Mouse (Mus musculus): ENCODE results near the gene Il2rg.
A peak's percentile ranks its signal among the peaks of the same experiment; 100 is the strongest.

The Il2rg gene

DNA sequence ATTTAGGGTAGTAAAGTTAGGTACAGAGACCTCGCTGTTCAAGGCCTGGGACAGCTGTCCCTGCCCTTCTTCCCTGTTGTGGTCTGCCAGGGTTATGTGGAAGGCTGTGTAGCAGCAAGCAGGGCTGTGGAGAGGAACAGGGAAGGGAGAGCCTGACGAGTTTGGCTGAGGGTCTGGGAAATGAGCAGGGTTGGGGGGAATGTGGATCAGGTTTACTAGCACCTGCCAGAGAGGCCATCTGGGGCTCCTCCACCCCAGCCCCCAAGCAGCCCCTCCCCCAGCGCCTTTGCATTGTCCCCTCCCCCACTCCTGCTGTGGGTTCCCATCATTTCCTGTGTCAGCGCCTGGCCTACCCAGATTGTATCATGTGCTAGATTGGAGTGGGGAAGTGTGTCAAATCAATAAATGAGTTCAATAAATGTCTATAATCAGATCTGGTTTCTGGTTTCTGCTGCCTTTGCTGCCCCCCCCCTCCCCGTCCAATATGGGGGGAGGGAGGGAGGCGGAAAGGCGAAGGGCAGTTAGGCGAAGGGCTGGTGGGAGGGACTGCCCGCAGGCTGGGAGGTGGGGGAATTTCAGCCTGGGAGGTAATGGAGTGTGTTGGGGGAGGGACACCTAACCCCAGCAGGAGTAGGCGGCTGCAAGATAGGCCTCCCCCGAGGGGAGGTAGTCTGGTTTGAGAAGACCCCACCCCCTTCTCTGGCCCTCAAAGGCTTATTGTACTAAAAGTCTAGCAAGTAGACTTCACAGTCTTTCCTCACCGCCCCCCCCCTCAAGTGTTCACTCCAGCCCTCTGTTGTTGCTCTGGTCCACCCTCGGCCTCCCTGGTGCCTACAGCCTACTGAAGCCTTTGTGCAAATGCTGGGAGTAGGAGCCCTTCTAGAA lies 7.4 kb downstream of the Il2rg start:
- no peak for DNase-seq (ENCODE audit: low spot score)

DNA sequence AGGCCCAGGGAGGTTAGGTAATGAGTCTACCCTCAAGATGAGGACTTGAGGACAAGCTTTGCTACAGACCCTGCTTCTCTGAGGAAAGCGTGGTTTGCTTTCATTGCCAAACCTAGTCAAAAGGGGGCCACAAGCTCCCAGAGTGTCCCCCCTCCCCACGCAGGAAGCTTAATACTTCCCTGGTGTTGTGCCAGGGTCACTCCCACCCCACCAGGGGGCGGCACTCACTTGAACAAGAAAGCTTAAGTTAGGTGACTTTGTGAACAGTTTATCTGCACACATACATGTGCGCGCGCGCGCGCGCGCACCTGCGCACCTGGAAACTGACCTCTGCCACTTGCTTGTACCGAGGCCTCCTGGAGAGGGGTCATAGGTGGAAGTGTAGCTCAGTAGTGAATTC lies 11.5 kb downstream of the Il2rg start:
- no peak for DNase-seq (ENCODE audit: low spot score)

- no peak for DNase-seq (ENCODE audit: low spot score)
Measured at GRCm38 (mm10) chrX:101254740-101255139, 13.3 kb downstream of the Il2rg start.

DNA sequence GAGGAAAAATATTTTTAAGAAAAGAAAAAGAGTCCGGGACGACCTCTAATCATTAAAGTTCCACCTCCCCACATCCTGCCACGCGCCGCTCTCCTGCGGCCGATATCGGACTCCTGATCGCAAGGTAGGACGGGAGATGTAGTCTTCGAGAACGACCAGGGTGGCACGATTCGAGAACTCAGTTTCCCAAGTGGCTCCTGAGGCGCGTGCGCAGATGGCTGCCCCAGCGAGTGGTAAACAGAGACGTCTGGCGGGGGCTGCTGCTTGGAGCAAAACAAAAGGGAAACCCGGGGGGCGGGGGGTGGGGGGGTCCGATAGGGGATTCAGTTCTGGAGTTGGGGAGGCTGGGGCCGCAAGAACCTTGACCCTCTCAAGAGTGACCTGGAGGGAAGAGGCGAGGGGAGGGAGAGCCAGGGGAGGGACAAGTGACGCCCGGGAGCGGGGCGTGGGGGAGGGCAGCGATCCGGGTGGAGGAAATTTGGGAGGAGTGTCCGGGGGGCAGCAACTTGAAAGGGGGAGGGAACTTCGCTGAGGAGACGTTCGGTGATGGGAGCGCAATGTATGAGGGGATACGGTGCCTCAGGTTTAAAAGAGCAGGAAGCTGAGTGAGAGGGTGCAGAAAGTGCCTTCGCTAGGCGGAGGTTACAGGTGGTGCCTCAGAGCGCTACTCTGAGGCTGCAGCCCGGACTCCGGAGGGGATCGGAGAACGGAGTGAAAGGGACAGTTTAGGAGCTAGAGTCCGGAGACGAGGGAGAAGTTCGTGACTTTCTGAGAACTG lies 13.9 kb downstream of the Il2rg start, which contains the start of gene Foxo4:
TSS of gene Foxo4 (plus strand) at position 577 of the 778 bp plus-strand sequence.
- DNase-seq (ENCODE audit: low spot score), result peak; percentile 64

DNA sequence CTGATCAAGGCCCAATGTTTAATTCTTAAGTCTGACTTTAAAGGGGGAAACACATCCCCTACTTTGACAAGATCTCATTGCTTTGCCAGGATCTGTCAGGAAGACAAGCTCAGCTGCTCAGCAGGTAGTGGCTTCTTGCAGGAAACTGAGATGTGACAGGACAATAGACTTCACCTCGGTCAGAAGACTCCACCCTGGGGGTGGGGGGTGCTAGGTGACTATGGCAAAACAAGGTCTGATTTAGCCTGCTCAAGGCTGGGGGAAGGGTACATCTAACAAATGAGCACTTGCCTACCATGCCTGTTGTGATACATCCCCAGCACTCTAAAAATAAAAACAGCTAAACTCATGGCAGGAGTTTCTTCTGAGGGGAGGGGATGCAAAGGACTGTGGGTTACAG lies 23.0 kb downstream of the Il2rg start:
- DNase-seq (ENCODE audit: low spot score), result no peak

DNA sequence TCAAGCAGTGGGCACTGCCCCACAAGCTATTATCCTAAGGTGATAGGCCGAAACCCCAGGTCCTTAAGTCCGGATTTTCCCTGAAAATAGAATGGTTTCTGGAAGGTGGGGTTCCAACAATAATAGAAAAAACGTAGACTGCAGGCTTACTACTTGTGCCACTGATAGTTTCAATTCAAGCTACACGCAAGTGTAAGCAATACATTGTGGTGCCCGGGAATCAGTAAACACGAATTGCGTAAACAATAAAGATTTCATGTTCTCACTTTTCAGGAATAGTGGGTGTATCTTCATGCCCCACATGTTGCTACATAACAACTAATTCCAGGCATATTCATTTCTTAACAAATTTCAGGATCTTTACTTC lies 45.3 kb downstream of the Il2rg start:
- no peak for DNase-seq (ENCODE audit: low spot score)

DNA sequence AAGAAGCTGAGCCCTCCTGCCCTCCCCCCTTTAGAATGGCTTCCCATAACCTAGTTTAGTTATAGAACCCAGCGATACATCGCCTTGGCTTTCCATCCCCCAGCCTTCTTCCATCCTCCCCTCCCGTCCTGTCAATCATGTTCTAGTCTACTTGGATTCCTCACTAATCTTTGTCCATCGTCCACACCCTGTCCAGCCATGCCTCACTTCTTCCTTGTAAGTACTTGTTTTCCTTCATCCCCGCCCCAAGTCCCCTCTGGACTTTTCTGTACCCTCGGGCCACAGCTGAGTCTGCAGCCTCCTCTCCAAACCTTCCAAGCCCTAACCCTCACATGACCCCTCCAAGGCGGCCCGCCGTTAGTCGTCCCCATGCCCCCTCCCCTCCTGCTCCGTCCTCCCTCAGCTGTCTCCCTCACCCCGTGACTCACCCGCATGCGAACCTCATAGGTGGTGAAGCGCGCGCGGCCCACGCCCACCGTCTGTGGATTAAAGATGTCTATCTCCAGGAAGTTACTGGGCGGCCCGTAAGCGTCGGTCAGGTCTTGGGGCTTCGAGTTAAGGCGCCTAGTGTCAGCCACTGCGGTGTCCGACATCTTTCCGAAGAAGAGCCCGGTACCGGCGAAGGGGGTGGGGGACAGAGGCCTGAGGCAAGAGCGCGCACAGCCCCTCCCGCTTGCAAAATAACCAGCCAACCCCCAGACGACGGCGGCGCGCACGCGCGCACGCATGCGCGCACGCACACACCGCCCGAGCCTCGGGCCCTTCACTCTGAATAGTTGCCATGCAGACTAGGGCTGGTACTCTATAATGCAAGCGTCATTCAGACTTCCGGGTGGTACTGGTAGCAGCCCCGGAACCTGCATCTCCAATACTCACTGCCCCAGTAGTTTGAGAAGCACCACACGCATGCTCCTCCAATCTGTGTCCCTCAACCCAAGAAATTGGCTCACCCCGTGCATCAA lies 45.9 kb downstream of the Il2rg start, which contains the start of gene Snx12:
TSS of gene Snx12 (minus strand) at position 730 of the 962 bp plus-strand sequence.
- peak; percentile 77 for DNase-seq (ENCODE audit: low spot score)

All from ovary, postnatal 14 days (tissue).